Mouse (Mus musculus): ENCODE measurements around the gene Trappc3. TPM values are rescaled to one million over a fixed set of nuclear protein-coding genes. Genes with fewer than 3 reads are reported as not detected.

Gene Trappc3
- polyA plus RNA-seq, 1 experiment, result 20.5 TPM

DNA sequence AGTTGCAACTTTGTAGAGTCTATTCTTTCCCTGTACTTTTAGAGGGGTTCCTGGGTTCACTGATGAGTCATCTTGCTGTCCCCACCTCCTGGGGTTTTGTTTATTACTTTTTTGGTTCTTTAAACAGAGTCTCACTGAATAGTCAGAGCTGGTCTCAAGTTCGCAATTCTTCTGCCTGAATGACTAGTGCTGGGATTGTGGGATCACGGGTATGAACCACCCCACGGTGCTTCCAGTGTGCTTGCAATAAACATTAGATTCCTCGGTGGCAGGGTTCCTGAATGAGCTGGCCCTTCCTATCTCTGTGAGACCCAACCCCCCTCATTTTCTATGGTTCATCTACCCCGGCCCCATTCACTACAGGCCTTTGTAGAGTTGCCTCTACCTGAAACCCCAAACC lies 34.0 kb upstream of the Trappc3 start:
- Histone ChIP-seq H3K27me3 (ENCODE audit: control insufficient read depth, insufficient read depth, low read length) (no peaks in the 10 kb centered on the region), H3K36me3 (ENCODE audit: control insufficient read depth, insufficient read depth, low read length) (no peaks in the 10 kb centered on the region), H3K4me1 (ENCODE audit: control insufficient read depth, insufficient read depth, low read length) (peaks cover 6% of the 10 kb centered on the region), H3K4me3 (ENCODE audit: control insufficient read depth, low read depth, low read length) (no peak overlapping the region), H3K27ac (ENCODE audit: control insufficient read depth, insufficient read depth, low read depth, low read length) (no peak overlapping the region)
- TF ChIP-seq CTCF (IDR thresholded peaks at IDR 0.05; ENCODE audit: control insufficient read depth, insufficient read depth, insufficient replicate concordance, low read depth, low read length) (no peak), POLR2A (IDR thresholded peaks at IDR 0.05; ENCODE audit: control insufficient read depth, low read depth, low read length) (no peak)

DNA sequence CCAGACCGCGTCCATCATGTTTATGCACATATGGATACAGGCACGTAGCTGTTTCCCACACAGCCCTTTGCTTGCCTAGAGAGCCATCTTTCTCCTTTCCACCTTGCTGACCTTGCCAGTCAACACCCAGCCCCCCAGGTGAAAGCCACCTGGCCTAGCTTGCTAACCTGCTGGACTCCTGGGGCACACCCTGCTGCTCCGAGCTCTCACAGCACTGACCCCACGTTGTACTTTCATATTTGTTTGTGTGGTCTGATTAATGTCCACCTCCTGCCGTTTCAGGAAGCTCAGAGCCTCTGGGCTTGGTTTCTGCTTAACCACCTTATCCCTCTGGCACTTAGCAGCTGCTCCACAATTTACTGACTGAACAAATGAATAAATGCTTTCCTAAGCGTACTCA lies 32.2 kb upstream of the Trappc3 start:
- no peak overlapping the region for H3K27ac ChIP-seq (ENCODE audit: control insufficient read depth, insufficient read depth, low read depth, low read length)
- peaks cover 6% of the 10 kb centered on the region for H3K4me1 ChIP-seq (ENCODE audit: control insufficient read depth, insufficient read depth, low read length)
- TF ChIP-seq CTCF (IDR thresholded peaks at IDR 0.05; ENCODE audit: control insufficient read depth, insufficient read depth, insufficient replicate concordance, low read depth, low read length), result no peak
- TF ChIP-seq POLR2A (IDR thresholded peaks at IDR 0.05; ENCODE audit: control insufficient read depth, low read depth, low read length), result no peak
- no peak overlapping the region for H3K4me3 ChIP-seq (ENCODE audit: control insufficient read depth, low read depth, low read length)
- peaks cover 5% of the 10 kb centered on the region for H3K36me3 ChIP-seq (ENCODE audit: control insufficient read depth, insufficient read depth, low read length)
- no peaks in the 10 kb centered on the region for H3K27me3 ChIP-seq (ENCODE audit: control insufficient read depth, insufficient read depth, low read length)

DNA sequence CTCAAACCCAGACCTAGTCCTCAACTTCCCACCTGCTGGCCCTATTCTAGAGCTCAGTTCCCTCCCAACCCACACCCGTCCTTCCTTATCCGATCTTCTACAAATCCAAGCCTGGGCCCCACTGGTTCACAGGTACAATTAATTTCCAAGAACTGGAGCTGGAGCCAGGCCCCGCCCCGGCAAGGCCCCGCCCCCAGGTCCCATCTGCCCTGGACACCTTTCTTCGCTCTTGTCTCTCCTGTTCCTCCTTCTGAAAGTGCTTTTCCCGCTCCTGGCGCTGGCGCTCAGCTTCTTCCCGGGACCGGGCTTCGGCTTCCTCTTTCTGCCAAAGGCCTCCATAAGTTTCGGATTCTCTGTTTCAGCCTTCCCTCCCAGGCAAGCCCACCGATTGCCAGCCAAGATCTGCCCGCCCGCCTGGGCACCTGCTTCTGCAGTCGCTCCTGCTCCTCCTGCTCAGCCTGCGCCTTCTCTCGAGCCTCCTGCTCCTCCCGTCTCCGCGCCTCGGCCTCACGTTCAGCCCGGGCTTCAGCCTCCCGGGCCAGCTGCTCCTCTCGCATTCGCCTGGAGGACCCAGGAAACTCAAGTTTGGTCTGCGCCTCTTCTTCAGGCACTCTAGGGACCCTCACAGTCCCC lies 28.3 kb upstream of the Trappc3 start:
- TF ChIP-seq CTCF (IDR thresholded peaks at IDR 0.05; ENCODE audit: control insufficient read depth, insufficient read depth, insufficient replicate concordance, low read depth, low read length) (no peak), POLR2A (IDR thresholded peaks at IDR 0.05; ENCODE audit: control insufficient read depth, low read depth, low read length) (no peak)
- Histone ChIP-seq H3K36me3 (ENCODE audit: control insufficient read depth, insufficient read depth, low read length) (peaks cover 5% of the 10 kb centered on the region), H3K4me1 (ENCODE audit: control insufficient read depth, insufficient read depth, low read length) (peaks cover 8% of the 10 kb centered on the region), H3K27ac (ENCODE audit: control insufficient read depth, insufficient read depth, low read depth, low read length) (no peak overlapping the region), H3K4me3 (ENCODE audit: control insufficient read depth, low read depth, low read length) (no peak overlapping the region), H3K27me3 (ENCODE audit: control insufficient read depth, insufficient read depth, low read length) (no peaks in the 10 kb centered on the region)

DNA sequence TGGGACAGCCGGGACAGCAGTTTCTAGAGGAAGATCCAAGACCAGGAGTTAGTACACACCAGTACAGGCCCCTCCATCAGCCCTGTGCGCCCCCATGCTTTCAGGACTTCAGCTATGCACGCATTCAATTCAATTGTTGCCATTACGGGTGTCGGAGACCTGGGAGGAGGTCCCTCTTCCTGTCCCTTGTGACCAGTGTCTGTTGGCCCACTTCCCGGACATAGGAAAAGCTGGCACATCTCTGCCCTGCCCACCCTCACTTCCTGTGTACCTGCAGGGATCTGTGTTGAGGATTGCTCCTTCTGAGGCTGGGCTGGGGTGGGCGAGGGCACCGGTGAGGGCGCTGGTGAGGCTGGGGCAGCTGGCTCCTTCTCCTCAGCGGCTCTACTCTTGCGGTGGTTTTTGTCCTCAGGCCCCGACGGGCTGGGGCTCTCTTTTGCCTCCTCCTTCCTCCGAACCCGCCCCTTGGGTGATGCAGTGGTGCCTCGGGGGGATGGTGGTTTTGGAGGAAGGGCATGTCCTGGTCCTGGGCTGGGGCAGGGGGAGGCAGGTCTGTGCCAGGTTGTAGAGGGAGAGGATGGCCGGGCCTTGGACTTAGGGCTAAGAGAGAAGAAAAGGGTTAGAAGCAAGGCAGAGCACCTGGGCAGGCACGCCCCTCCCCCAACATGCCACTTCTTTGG lies 27.5 kb upstream of the Trappc3 start:
- Histone ChIP-seq H3K27me3 (ENCODE audit: control insufficient read depth, insufficient read depth, low read length) (no peaks in the 10 kb centered on the region), H3K4me3 (ENCODE audit: control insufficient read depth, low read depth, low read length) (no peak overlapping the region), H3K27ac (ENCODE audit: control insufficient read depth, insufficient read depth, low read depth, low read length) (no peak overlapping the region), H3K36me3 (ENCODE audit: control insufficient read depth, insufficient read depth, low read length) (peaks cover 5% of the 10 kb centered on the region), H3K4me1 (ENCODE audit: control insufficient read depth, insufficient read depth, low read length) (peaks cover 8% of the 10 kb centered on the region)
- TF ChIP-seq POLR2A (IDR thresholded peaks at IDR 0.05; ENCODE audit: control insufficient read depth, low read depth, low read length) (no peak), CTCF (IDR thresholded peaks at IDR 0.05; ENCODE audit: control insufficient read depth, insufficient read depth, insufficient replicate concordance, low read depth, low read length) (no peak)

DNA sequence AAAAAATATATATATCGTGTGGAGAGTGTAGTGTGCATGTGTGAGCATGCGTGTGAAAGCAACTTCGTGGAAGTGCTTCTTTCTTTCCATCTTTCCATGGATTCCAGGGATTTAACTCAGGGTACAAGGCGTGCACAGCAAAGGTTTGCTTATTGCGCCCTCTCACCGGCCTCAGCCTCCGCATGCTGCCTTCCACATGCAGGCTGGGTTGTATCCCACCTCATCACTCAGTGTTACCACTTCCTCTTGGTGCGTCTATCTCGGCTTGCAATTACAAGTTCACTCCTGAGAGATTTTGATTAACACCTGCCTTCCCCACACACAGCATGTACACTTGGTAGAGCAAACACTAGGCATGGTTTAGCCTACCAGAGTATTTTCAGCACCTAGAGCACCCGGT lies 26.9 kb upstream of the Trappc3 start:
- no peak overlapping the region for H3K4me3 ChIP-seq (ENCODE audit: control insufficient read depth, low read depth, low read length)
- no peaks in the 10 kb centered on the region for H3K27me3 ChIP-seq (ENCODE audit: control insufficient read depth, insufficient read depth, low read length)
- H3K4me1 ChIP-seq (ENCODE audit: control insufficient read depth, insufficient read depth, low read length), result peaks cover 8% of the 10 kb centered on the region
- H3K36me3 ChIP-seq (ENCODE audit: control insufficient read depth, insufficient read depth, low read length), result peaks cover 5% of the 10 kb centered on the region
- no peak overlapping the region for H3K27ac ChIP-seq (ENCODE audit: control insufficient read depth, insufficient read depth, low read depth, low read length)
- TF ChIP-seq CTCF (IDR thresholded peaks at IDR 0.05; ENCODE audit: control insufficient read depth, insufficient read depth, insufficient replicate concordance, low read depth, low read length), result no peak
- no peak for TF ChIP-seq POLR2A (IDR thresholded peaks at IDR 0.05; ENCODE audit: control insufficient read depth, low read depth, low read length)

DNA sequence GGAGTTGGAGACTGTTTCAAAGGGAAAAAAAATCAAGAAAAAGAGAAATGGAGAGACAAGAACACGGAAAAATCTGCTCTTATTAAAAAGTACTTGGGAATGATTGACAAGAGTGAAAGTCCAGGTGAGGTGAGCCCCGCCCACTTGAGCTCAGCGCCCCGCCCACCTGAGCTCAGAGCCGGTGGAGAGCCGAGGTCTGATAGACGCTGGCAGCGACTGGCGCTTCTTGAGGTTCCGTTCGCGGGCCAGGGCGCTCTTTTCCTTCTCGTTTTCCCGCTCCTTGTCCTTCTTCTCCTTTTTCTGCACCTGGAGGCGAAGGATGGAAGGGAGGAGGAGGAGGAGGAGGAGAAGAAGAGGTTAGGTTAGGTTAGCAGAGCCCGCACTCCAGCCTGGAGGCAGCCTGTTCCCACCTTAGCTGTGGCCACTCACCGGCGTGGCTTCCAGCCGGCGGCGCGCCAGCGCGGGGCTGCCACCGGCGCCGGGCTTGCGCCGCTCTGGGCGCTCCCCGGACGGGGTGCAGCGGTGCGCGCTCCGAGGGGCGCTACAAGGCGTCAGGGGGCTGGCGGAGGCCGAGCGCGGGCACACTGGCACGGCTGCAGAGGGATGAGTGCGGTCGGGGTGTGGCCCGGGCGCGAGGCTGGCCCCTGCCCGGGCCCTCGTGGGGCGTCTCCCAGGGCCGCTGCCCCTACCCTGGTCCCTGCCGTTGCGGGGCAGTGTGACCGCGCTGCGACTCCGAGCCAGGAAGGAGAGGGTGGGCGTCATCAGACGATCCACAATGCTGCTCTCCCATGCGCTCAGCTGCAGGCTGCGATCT lies 25.5 kb upstream of the Trappc3 start:
- peaks cover 5% of the 10 kb centered on the region for H3K36me3 ChIP-seq (ENCODE audit: control insufficient read depth, insufficient read depth, low read length)
- H3K4me3 ChIP-seq (ENCODE audit: control insufficient read depth, low read depth, low read length), result peak overlapping the region; percentile 52

DNA sequence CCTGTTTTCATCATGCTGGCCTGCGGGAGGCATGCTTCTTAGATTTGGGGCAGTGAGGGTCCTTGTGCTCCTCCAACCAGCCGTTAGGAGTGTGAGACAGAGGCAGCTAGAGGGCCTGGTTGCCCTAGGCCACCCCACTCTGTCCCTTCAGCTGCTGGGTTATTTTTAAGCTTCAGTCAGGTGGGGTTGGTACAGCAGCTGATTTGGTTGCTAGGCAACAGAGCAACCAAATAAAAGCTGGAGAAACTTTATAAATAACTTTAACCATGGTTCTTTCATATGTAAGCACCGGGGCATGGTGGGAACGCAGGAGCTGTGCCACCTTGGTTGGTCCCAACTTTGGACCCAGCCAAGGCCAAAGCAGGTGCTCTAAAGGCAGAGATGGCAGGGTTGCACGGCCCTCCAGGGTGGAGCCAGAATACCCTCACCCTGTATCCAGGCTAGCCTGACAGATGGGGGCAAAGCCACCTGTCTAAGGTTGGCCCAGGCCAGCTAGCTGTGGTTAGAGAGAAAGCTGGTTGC lies 24.3 kb upstream of the Trappc3 start:
- TF ChIP-seq POLR2A (IDR thresholded peaks at IDR 0.05; ENCODE audit: control insufficient read depth, low read depth, low read length) (no peak), CTCF (IDR thresholded peaks at IDR 0.05; ENCODE audit: control insufficient read depth, insufficient read depth, insufficient replicate concordance, low read depth, low read length) (no peak)
- Histone ChIP-seq H3K4me3 (ENCODE audit: control insufficient read depth, low read depth, low read length) (no peak overlapping the region), H3K27me3 (ENCODE audit: control insufficient read depth, insufficient read depth, low read length) (no peaks in the 10 kb centered on the region), H3K36me3 (ENCODE audit: control insufficient read depth, insufficient read depth, low read length) (peaks cover 5% of the 10 kb centered on the region), H3K4me1 (ENCODE audit: control insufficient read depth, insufficient read depth, low read length) (peaks cover 8% of the 10 kb centered on the region), H3K27ac (ENCODE audit: control insufficient read depth, insufficient read depth, low read depth, low read length) (no peak overlapping the region)

More for the DNA sequence above, 25.5 kb upstream of the Trappc3 start:
- Histone ChIP-seq H3K27me3 (ENCODE audit: control insufficient read depth, insufficient read depth, low read length) (no peaks in the 10 kb centered on the region), H3K4me1 (ENCODE audit: control insufficient read depth, insufficient read depth, low read length) (peaks cover 8% of the 10 kb centered on the region), H3K27ac (ENCODE audit: control insufficient read depth, insufficient read depth, low read depth, low read length) (no peak overlapping the region)
- TF ChIP-seq POLR2A (IDR thresholded peaks at IDR 0.05; ENCODE audit: control insufficient read depth, low read depth, low read length) (no peak), CTCF (IDR thresholded peaks at IDR 0.05; ENCODE audit: control insufficient read depth, insufficient read depth, insufficient replicate concordance, low read depth, low read length) (no peak)
